Mouse (Mus musculus) bone marrow, adult 2 months (tissue): Measurements from ENCODE around the gene Fgfr2.

Source experiments
- CTCF ChIP-seq: fragments of 200-500 bp; IDR thresholded peaks from 2 replicates; pipeline ENCODE4 v1.5.1; 2011; ENCODE audit warnings: low read length, control low read depth; ENCODE audit not compliant: control insufficient read depth, insufficient read depth
- POLR2A ChIP-seq: fragments of 200-500 bp; IDR thresholded peaks from 2 replicates; pipeline ENCODE4 v1.6.1; 2011; ENCODE audit warnings: low read depth, mild to moderate bottlenecking, control low read depth, low read length, borderline replicate concordance; ENCODE audit not compliant: control insufficient read depth

- no peak for TF ChIP-seq CTCF
- TF ChIP-seq POLR2A = no peak
These were observed 64.0 kb downstream of the Fgfr2 start for GRCm38 (mm10) chr7:133059150-133059509.
